Mouse (Mus musculus) NIH3T3 (cell line): ENCODE measurements around the gene Nptn.
A peak's percentile ranks its signal among the peaks of the same experiment; 100 is the strongest.

Experiments used
- DNase-seq: peaks from one replicate; pipeline ENCODE4 v3.0.0-alpha.2; 2012; ENCODE audit warnings: low read depth

Nptn gene

DNA sequence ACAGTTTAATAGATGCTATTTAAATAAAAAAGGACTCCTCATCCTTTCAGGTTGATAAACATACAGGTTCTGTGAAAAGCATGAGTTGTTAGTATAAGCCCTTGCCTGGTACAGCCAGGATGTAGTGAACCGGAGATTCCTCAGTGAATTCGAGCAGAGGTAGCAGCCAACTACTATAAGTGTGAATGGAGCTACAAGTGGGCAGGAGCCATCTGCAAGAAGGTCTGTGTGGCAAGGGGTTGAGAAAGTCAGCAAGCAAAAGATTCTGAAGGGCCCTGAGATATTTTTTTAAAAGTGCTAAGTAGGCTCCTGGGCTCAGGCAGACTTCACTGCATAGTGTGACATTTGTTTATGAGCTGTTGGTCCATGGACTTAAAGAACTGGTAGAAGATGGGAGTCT, 74.8 kb downstream of the Nptn start:
- DNase-seq, result no peak

DNA sequence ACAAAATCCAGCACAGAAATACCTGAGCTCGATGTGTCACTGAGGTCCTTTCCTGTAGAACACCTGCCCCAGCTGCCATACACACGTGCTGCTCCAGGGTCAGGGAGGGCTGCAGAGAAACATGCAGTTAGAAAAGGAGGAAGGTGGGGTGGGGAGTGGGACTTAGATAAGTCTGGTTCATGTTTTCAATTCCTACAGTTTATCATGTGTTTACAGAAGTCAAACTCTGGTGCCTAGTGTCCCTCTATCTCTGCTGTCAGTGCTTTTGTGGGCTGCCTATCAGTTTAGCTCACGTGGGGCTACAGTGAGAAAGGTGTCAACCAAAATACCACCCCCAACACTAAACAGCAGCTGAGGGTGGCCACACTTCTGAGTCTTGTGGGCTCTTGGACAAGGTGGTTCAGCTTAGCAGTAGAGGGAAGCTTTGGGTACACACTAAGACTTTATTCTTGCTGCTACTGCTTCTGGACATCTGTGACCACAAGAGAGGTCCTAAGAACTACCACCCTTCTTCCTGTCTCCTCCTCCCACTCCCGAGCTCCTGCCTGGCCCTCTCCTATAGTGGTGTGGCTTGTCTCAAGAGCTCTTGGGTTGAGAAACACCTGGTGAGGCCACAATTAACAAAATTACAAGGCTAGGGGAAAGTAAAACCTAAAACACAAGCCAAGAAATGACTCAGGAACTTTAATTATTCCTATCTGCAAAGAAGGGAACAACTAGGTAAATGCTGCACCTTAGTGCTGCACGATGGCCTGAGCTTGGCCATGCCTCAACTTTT, 75.9 kb downstream of the Nptn start:
- DNase-seq, result no peak

DNA sequence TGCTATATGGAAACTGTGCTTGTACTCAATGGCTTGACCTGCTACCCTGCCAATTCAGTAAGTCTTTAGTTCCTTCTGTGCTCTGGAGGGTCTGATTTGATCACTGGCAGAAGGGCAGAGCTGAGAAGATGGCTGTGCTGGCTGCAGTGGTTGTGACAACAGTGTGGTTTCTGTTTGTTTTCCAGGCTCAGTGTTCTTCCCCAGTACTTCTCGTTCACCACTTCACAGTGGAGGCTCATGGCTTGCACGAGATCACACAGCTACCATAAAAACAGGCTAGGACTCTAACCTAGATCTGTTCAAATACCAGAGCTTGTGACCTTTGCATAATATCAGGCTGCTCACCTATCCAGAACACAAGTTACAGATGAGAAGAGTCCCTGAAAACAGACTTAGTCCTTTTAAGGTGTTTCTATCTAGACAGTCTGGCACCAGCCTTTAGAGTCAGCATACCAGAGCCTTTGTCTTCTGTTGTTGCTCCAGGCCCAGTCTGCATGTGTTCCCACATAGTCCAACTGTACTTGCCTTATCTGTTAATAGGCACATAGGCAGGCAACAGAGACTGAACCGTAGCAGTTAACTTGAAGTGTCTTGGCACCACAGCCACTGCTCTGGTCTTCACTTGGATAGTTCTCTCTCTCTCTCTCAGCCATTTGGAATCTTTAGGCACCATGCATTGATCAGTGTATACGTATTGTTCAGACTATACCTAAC, 76.7 kb downstream of the Nptn start:
- no peak for DNase-seq

DNA sequence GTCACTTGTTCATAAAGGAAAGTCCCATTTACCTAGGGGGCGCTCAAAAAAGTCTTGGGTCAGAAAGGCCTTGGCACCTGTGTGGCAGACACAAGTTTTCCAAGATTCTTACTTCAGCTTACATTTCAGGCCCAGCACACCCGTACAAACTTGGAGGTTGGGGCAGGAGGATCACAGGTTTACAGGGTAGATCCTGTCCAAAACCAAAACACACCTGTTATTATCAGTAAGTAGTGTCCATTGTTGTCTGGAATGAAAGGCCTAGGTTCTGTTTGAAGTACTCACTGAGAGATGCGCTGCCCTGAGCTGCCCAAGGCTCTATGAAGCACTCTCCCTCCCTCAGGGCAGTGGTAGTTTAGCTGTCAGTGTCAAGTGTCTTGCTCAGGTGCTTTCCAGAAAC, 77.3 kb downstream of the Nptn start:
- DNase-seq, result no peak

DNA sequence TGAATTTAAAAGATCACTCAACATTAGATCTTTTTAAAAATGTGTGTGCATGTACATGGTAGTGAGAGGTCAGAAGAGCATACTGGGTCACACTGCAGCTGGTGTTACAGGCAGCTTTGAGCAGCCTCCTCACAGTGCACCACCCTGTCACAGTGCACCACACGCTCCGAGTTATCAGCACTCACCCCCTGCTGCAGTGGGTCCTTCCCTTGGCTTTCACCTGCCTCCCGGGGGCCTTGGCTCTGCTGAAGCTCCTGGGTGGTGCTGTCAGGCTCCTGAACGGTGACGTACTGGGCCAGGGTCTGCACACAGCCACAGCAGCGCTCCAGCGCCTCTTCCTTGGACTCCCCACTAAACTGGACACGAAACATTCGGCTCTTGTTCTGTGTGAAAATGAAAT, 77.9 kb downstream of the Nptn start:
- no peak for DNase-seq

DNA sequence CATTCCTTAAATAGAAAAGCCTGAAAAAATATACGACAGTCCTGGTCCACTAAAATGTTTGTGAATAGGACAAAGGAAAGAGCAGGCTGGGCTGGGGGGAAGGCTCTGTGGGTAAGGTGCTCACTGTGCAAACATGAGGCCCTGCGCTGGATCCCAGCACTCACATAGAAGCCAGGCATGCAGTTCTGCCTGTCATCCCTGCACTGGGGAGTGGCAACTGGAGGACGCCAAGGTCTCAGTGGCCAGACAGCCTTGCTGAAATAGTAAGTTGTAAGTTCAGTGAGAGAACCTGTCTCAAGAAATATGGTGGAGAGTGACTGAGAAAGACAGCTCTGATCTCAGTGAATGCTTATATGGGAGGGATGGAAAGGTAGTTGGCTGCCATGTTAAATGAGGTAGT, 78.6 kb downstream of the Nptn start:
- DNase-seq, result no peak

DNA sequence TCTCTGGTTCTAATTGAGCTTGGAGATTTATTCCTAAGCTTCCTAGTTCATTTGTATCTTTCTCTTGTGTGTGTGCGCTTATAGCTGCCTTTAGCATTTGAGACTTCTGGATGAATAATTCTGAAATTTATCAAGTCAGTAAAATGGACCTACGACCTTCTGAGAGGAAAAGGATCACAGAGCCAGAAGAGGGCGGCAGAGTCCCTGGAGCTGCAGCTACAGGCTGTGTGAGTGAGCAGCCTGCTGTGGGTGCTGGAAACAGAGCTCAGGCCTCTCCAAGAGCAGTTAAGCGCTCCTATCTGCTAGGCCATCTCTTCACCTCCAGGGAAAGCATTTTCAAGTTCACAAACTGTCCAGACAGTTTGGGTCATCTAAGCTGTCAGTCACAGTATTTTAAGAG, 80.0 kb downstream of the Nptn start:
- no peak for DNase-seq

DNA sequence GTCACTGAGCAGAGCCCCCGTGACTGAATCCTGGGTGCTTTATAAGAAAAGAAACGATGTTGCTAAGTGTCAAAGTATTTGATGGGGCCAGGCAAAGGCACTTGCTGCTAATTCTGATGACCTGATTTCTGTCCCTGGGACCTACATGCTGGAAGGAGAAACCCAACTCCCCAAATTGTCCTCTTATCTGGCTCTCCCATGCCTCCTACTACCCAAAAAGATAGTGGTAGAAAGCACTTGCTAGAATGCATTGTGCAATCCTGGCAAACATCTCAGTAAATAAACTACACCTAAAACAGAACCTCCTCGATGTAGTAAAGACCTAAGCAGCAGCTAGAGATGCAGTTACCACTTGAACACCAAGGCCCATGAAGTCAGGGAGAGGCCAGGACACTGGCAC, 80.8 kb downstream of the Nptn start:
- DNase-seq, result no peak

DNA sequence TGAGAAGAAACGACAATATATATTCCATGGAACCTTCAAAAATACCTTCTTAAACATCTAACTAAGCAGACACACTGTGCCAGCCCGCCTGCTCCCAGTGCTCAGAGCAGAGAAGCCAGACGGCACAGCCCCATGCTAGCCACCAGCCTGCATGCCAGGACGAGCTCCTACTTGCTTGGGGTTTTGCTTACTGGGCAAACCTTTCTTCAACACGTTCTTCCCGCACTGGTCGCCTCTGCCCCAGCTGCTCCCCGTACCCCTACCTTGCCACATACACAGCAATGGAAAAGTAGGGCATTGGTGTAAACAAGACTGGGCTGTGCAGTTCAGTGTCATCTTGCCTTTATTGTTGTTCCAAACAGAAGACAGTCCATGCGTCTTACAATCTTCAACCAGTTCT, 83.5 kb downstream of the Nptn start:
- DNase-seq, result no peak

DNA sequence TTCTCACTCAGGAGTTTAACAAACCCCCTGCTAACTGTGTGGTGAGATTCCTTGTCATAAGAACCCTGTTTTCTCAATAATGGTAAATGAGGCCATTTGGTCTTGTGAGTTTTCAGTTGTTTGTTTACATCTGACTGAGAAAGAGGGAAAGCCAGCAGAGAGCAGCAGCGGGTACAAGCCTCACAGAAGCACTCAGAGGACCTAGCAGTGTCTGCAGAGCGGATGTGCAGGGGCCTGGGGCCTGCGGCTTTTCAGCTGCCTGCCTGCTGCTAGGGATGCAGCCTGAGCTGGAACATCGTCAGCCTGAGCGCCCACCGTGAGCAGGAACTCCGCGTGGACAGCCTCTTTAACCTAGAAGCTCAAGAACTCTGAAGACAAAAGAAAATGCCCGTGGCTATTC, 84.2 kb downstream of the Nptn start:
- no peak for DNase-seq

DNA sequence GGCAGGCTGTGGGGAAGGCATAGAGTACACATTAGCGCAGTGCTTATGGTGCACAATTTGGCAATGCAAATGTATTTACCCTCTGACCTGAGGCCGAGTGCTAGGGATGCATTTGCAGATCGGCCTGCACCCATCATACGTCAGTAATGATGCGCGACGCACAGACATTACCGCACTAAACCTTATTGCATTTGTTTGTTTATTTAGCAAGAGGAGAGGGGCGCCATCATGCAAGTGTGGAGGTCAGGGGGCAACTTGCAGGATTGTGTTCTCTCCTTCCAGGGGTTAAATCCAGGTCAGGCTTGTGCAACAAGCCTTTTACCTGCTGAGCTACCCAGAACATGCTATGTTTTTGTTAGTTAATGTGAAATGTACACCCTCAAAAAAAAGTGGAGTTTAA, 85.2 kb downstream of the Nptn start:
- no peak for DNase-seq

DNA sequence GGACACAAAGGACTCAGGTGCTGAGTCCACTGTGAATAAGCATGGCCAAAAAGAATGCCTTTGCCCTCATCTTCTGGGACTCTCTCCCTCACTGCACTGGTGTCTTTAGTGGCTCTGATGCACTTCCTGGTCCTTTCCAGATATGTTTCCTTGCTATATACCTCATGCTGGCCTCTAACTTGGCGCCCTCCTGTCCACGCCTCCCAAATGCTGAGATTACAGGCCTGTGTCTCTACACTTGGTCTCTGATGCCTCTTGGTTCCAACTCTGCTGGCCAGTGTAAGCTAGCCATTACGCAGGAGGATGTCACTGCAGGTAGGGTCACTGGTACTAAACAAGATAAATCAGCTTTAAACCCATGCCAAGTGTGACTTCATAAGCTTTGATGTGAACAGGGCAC, 86.1 kb downstream of the Nptn start:
- DNase-seq, result no peak

DNA sequence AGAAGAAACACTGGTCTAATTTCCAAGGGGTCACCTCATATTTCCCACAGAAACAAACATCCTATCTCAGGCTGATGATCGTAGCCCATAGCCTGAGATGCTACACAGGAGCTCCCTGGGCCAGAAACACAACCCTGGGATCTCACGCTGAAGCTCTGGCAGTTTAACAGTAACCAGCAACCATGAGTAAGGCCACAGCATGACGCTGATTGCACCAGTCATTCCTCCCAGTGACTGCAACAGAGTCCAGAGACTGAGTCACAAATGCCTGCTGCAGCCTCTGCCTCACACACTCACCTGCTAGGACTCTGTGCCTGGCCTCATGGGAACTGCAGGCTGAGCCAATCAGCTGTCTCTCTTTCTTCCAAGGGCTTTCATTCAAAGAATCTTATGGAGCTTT, 87.0 kb downstream of the Nptn start:
- no peak for DNase-seq

DNA sequence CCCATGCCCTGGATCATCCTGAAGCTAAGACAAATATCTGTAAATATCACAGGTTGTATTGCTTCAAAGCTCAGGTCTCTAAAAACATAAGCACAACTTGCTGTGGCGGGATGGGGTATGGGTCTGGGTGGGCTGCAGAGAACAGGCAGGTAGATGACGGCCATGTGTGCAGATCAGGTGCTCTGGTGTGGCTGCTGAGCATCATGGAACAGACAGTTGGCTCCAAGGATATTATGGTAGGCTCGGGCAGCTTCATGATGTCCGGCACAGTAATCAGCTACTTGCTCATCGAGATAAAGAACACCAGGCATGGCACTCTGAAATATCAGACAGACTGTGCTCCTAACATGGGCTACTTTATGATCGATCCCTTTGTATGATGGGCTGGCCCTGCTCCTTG, 87.8 kb downstream of the Nptn start:
- no peak for DNase-seq

DNA sequence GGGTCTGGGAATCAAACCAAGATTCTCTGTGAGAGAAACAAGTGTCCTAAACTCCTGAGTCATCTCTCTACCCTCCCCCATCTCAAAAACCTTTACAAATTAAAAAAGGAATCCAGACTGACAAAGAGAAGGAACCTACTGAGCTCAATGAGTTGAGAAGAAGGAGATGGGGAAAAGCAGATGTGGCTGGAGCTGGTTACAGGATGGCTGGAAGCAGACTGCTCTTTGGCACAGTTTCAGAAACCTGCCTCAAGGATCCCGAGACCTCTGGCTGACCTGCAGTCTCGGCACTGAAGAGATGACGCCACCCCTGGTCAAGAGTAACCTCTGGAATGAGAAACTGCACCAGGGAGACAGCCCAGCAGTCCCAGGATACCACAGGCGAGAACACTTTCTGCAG, 90.4 kb downstream of the Nptn start:
- peak; percentile 83 for DNase-seq

DNA sequence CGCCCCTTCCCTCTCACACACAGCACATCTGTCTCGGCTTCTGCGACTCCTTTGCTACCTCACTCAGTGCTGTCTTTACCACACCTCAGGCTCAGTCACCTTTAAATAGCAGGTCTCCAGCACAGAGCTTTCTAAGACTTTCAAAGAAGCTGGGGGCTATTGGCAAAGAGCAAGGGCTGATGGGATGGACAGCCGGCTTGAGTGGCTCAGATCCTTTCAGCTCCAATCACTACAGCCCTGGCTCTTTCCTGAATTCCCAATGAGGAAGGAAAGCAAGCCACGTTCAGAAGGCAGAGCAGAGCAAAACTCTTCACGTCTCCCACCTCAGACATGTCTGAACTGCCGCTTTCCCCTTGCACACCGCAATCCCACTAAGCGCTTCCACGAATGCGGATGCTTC, 92.7 kb downstream of the Nptn start:
- no peak for DNase-seq

DNA sequence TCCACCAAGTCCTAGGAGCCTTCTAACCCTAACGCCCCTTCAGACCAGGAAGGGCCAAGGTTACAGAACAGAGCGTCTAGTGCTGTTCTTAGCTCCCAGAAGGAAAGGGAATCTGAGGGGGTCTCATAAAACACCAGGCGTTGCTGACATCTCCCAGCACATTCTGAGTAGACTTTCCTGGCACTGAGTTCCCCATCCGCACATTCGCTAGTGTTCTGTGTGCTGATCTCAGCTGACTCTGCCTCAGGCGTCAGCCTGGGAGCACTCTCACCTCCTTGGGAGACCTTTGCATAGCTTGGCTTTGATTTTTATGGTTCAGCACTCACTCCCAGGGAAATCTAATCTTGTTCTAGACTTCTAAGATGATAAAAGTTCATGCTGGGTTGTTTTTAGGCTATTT, 93.3 kb downstream of the Nptn start:
- no peak for DNase-seq

DNA sequence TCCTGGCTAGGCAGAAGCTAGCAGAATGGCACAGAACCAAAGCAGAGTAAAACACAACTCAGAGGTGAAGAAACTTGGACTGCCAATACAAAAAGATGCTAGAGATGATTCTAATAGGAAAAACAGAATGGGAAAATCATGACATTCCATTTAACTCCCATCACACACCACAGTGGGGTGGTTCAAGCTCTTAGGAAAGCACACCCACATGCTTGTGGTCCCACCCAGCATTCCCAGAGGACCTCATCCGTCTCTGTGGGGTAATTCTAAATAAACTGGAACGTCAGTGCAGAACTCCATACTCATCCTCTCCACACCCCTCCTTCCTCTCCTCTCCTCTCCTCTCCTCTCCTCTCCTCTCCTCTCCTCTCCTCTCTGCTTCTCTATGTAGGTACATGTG, 99.4 kb downstream of the Nptn start:
- peak; percentile 56 for DNase-seq

DNA sequence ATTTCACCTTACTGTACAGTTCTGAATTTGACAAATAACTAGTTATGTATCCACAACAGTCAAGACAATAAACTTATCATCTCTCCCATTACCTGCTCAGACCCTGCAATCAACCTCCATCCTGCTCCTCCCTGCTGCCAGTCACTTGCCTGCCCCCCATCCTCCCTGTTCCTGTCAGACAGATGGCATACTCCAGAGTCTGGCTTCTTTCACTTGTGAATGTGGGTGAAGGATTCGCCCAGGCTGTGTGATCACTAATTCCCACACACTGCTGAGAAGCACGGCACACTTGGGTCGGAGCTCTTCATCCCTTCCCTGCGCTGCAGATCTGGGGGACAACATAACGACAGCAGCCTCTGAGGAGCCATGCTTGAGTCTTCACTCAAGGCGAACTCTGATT, 100.1 kb downstream of the Nptn start:
- DNase-seq, result no peak

DNA sequence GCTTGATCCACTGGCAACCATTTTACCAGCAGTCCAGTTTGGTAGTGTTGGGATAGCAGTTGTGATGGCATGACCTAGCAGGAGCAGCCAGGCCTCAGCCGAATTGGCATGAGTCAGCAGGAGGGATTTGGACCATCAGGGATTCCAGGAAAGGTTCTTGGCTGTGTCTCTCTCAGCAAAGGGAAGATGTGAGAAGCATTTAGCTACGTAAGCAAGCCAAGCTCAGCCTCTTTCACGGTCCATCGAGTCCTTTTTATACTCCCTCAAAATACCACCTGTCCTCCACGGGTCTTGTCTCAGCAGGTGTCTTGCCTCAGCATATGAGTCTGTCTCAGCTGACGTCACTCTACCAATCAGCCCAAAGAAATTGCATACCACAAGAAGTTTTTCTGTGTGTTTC, 101.3 kb downstream of the Nptn start:
- DNase-seq, result peak; percentile 42

DNA sequence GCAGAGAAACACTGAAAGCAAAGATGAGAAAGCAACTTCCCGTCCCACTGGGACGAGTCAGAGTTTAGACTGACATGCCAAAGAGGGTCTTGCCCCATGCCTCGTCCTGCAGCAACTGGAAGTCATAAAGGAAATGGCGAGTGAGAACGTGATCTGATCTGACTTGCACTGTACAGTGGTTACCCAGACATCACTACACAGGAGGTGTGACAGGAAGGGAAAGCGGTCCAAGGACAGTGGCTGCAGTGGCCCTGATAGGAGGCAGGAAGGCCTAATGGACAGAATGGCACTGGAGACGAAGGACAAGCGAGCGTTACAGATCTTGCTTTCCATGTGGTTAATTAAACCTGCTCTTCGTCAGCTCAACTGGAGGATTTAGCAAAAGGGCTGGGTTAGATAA, 103.2 kb downstream of the Nptn start:
- no peak for DNase-seq

DNA sequence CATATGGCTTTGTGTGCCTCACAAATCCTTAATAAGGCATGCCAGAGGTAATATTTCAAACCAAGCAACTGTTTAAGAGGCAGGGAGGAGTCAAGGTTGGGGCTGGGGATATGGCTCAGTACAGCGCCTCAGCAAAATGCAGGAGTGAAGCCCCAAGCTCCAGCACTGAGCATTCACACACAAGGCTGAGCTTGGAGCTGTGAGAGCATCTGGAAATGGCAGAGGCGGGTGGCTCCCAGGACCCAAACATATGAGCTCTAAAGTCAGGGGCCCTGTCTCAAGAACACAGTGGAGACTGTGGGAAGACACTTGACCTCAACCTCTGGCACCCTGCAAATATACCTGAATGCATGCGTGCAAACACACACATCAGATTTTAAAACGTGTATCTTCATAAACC, 106.0 kb downstream of the Nptn start:
- no peak for DNase-seq

DNA sequence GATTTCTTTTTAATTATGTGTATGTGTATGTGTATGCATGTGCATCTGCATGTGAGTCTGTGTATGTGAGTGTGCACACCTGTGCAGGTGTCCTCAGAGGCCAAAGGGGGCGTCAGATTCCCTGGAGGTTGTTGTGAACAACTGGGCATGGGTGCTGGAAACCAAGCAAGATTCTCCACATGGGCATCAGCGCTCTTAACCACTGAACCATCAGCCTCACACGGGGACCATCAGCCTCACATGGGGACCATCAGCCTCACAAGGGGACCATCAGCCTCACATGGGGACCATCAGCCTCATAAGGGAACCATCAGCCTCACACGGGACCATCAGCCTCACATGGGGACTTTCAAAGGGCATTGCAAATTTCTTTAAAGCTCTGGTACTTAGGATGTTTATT, 108.7 kb downstream of the Nptn start:
- no peak for DNase-seq

DNA sequence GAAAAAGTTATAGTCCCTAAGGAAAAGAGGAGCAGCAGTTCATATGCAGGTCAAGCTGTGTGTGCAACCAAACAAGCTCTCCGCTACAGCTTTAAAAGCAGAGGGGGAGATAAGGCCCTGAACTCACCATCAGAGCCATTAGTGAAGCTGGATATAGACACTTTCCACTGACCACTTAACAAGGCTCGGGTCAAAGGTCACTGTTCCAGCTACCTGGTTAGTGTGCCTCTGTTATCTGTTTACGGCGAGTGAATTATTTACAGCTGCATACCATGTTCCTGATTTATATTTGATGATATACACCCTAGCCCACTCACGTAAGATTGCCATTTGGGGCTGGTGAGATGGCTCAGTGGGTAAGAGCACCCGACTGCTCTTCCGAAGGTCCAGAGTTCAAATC, 109.4 kb downstream of the Nptn start:
- DNase-seq, result no peak
